Mouse (Mus musculus) MEL (cell line): ENCODE data around the gene Fmnl2. TPM values are rescaled to one million over a fixed set of nuclear protein-coding genes. Genes with fewer than 3 reads are reported as not detected.

Experiments used
- DNase-seq: peaks from one replicate; pipeline ENCODE4 v3.0.0; 2011; ENCODE audit warnings: low read depth, low spot score
- H3K27ac ChIP-seq: 2 replicates; pipeline ENCODE4 v1.5.1; 2012; ENCODE audit warnings: low read depth, mild to moderate bottlenecking, control low read depth, low read length, moderate library complexity; ENCODE audit not compliant: control insufficient read depth
- H3K27me3 ChIP-seq, 2 experiments: fragments of 150-350 bp in 1 of 2; sonication (generic) in 1 of 2; 2 replicates each; pipeline ENCODE4 v1.6.1; 2012; ENCODE audit warnings: low read length in 2 of 2, mild to moderate bottlenecking in 2 of 2, improper control_type of control experiment in 1 of 2, moderate library complexity in 1 of 2; ENCODE audit not compliant: insufficient read depth in 2 of 2, control insufficient read depth in 1 of 2
- H3K36me3 ChIP-seq, 2 experiments: 2 replicates each; pipeline ENCODE4 v1.6.1; 2012 to 2014; ENCODE audit warnings: low read length in 2 of 2, improper control_type of control experiment in 1 of 2, inconsistent platforms in 1 of 2, mild to moderate bottlenecking in 1 of 2; ENCODE audit not compliant: insufficient read depth in 2 of 2, control insufficient read depth in 1 of 2
- H3K4me1 ChIP-seq, 2 experiments: fragments of 150-350 bp in 1 of 2; sonication (generic) in 1 of 2; 2 replicates each; pipeline ENCODE4 v1.6.1; 2012; ENCODE audit warnings: low read length in 2 of 2, improper control_type of control experiment in 1 of 2, mild to moderate bottlenecking in 1 of 2; ENCODE audit not compliant: insufficient read depth in 2 of 2, control insufficient read depth in 1 of 2
- H3K4me3 ChIP-seq, 2 experiments: fragments of 150-350 bp in 1 of 2; sonication (generic) in 1 of 2; 2 replicates each; pipeline ENCODE4 v1.5.1; 2012; ENCODE audit warnings: low read depth in 2 of 2, low read length in 2 of 2, mild to moderate bottlenecking in 2 of 2, moderate library complexity in 2 of 2, control low read depth in 1 of 2, improper control_type of control experiment in 1 of 2; ENCODE audit not compliant: control insufficient read depth in 1 of 2, insufficient read depth in 1 of 2
- H3K79me2 ChIP-seq: 2 replicates; pipeline ENCODE4 v1.6.1; 2012; ENCODE audit warnings: mild to moderate bottlenecking, low read length, moderate library complexity; ENCODE audit not compliant: control insufficient read depth, poor library complexity, insufficient read depth
- H3K9ac ChIP-seq: 2 replicates; pipeline ENCODE4 v1.6.1; 2012; ENCODE audit warnings: low read depth, mild to moderate bottlenecking, control low read depth, low read length, moderate library complexity; ENCODE audit not compliant: control insufficient read depth, poor library complexity, severe bottlenecking
- H3K9me3 ChIP-seq: fragments of 150-350 bp; sonication (generic); replicated peaks from 2 replicates; pipeline ENCODE4 v1.6.1; 2012; ENCODE audit warnings: mild to moderate bottlenecking, low read length, improper control_type of control experiment, moderate library complexity; ENCODE audit not compliant: insufficient read depth
- CHD2 ChIP-seq: IDR thresholded peaks from 2 replicates; pipeline ENCODE4 v1.6.1; 2011; ENCODE audit warnings: low read length, improper control_type of control experiment
- ETS1 ChIP-seq: IDR thresholded peaks from 2 replicates; pipeline ENCODE4 v1.6.1; 2012; ENCODE audit warnings: low read depth, mild to moderate bottlenecking, inconsistent platforms, low read length, improper control_type of control experiment, moderate library complexity
- GABPA ChIP-seq: IDR thresholded peaks from 2 replicates; pipeline ENCODE4 v1.6.1; 2012; ENCODE audit warnings: low read depth, mild to moderate bottlenecking, inconsistent platforms, low read length, improper control_type of control experiment, moderate library complexity
- JUND ChIP-seq: IDR thresholded peaks from 2 replicates; pipeline ENCODE4 v1.6.1; 2011; ENCODE audit warnings: low read depth, mild to moderate bottlenecking, improper control_type of control experiment, low read length
- KAT2A ChIP-seq: conservative IDR thresholded peaks from 2 replicates; pipeline ENCODE4 v1.6.1; 2012; ENCODE audit warnings: low read depth, low read length, improper control_type of control experiment, inconsistent platforms
- MAX ChIP-seq: IDR thresholded peaks from 2 replicates; pipeline ENCODE4 v1.6.1; 2011; ENCODE audit warnings: low read length, improper control_type of control experiment
- MAZ ChIP-seq: IDR thresholded peaks from 2 replicates; pipeline ENCODE4 v1.6.1; 2012; ENCODE audit warnings: low read depth, mild to moderate bottlenecking, inconsistent platforms, low read length, improper control_type of control experiment
- MEF2A ChIP-seq: IDR thresholded peaks from 2 replicates; pipeline ENCODE4 v1.6.1; 2014; ENCODE audit warnings: low read depth, mild to moderate bottlenecking, inconsistent platforms, low read length, improper control_type of control experiment; ENCODE audit not compliant: poor library complexity, insufficient replicate concordance, severe bottlenecking; ENCODE audit errors: extremely low read depth
- MYC ChIP-seq: IDR thresholded peaks from 2 replicates; pipeline ENCODE4 v1.6.1; 2011; ENCODE audit warnings: low read depth, mild to moderate bottlenecking, low read length, improper control_type of control experiment, moderate library complexity
- NELFE ChIP-seq: IDR thresholded peaks from 2 replicates; pipeline ENCODE4 v1.6.1; 2011; ENCODE audit warnings: low read depth, low read length, improper control_type of control experiment
- POLR2AphosphoS5 ChIP-seq: IDR thresholded peaks from 2 replicates; pipeline ENCODE4 v1.6.1; 2012; ENCODE audit warnings: low read depth, borderline replicate concordance, mild to moderate bottlenecking, inconsistent platforms, low read length, moderate library complexity, mixed read lengths
- SIN3A ChIP-seq: IDR thresholded peaks from 2 replicates; pipeline ENCODE4 v1.6.1; 2012; ENCODE audit warnings: low read length, improper control_type of control experiment, inconsistent platforms
- TAL1 ChIP-seq: IDR thresholded peaks from 2 replicates; pipeline ENCODE4 v1.6.1; 2012; ENCODE audit warnings: mild to moderate bottlenecking, inconsistent platforms, low read length, moderate library complexity, mixed read lengths
- USF1 ChIP-seq: IDR thresholded peaks from 2 replicates; pipeline ENCODE4 v1.6.1; 2014; ENCODE audit warnings: low read depth, mild to moderate bottlenecking, inconsistent platforms, low read length, improper control_type of control experiment, moderate library complexity
- ZC3H11A ChIP-seq: IDR thresholded peaks from 2 replicates; pipeline ENCODE4 v1.6.1; 2012; ENCODE audit warnings: low read depth, mild to moderate bottlenecking, inconsistent platforms, low read length, improper control_type of control experiment
- ZMIZ1 ChIP-seq: IDR thresholded peaks from 2 replicates; pipeline ENCODE4 v1.6.1; 2012; ENCODE audit warnings: low read depth, mild to moderate bottlenecking, inconsistent platforms, low read length, improper control_type of control experiment, moderate library complexity
- ZNF384 ChIP-seq: IDR thresholded peaks from 2 replicates; pipeline ENCODE4 v1.6.1; 2012; ENCODE audit warnings: low read depth, mild to moderate bottlenecking, inconsistent platforms, low read length, improper control_type of control experiment
- polyA plus RNA-seq, 2 experiments: library from polyadenylated mRNA; stranded (reverse) in 1 of 2; unstranded in 1 of 2; fragments of >175 nt in 1 of 2; fragments of >200 nt in 1 of 2; gene quantifications; 2 replicates each; pipeline versions ENCODE4 v1.2.1 to v1.2.4; 2012; ENCODE audit warnings: low replicate concordance in 2 of 2, low read depth in 1 of 2; ENCODE audit not compliant: insufficient read length in 2 of 2, insufficient read depth in 1 of 2, missing spikeins in 1 of 2
- total RNA-seq: library from RNA; depleted of rRNA; stranded (reverse); fragments of 300-350 nt; gene quantifications from 2 replicates; pipeline ENCODE4 v1.2.3, GENCODE M21; 2012

Fmnl2 gene
- total and polyA plus RNA-seq, 3 experiments: not detected

DNA sequence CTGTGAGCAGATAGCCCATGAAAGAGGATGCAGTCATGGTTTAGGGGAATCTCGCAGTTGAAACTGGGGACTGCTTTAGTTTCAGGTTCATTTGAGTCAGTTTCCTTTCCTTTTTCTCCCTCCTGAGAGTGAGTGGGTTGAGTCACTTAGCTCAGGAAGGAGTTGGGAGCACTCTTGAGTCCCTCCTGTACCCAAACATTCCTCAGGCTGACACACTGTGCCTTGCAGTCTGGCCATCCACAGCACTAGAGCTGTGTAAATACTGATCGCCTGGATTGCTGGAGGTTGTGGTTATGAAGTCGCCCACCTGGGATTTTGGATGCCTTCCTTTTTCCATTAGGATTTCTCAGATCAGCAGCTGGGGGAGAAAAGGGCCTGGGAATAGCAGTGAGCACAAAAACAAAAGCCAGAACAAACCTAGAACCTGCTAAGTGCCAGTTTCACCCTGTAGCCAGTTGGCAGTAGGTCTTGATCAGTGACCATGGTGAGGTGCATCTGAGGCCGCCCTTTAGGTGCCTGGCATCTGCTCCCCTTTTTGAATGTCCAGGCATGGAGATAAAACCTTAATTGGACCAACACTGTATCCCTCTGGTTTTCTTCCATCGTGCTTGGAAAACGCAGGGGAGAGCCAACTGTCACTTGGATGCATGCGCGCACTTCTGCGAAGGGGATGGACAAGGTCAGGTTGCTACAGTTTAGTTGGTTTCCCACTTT is 4.5 kb downstream of the Fmnl2 start:
- Histone ChIP-seq H3K4me1 (no peaks in the 10 kb centered on the region), H3K4me3 (no peak overlapping the region), H3K36me3 (no peaks in the 10 kb centered on the region), H3K9ac (no peak overlapping the region), H3K27ac (no peak overlapping the region), H3K79me2 (no peaks in the 10 kb centered on the region), H3K27me3 (no peaks in the 10 kb centered on the region), H3K9me3 (no peaks in the 10 kb centered on the region)
- DNase-seq: no peak
- no peak for TF ChIP-seq ZNF384
- TF ChIP-seq NELFE: no peak
- TF ChIP-seq CHD2: no peak
- TF ChIP-seq TAL1: no peak
- TF ChIP-seq JUND: no peak
- no peak for TF ChIP-seq ETS1
- TF ChIP-seq USF1: no peak
- TF ChIP-seq ZC3H11A: no peak
- no peak for TF ChIP-seq POLR2AphosphoS5
- TF ChIP-seq ZMIZ1: no peak
- no peak for TF ChIP-seq GABPA

DNA sequence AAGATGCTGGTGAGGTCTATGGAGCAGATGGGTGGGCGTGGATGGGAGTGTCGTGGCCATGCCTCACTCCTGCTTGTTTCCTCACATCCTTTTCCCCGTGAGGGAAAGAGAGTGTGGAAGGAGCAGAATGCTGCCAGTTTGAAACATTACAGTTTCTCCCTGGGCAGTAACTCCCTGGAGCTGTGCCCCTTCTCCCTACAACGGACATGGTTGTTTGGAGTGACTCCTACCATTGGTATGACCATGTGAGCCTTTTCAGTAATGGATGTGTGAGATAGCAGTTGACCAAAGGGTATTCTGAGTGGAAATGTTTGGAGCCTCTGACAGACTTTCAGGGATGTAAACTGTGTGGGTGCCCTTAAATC is 5.1 kb downstream of the Fmnl2 start:
- no peaks in the 10 kb centered on the region for H3K79me2 ChIP-seq
- no peak for TF ChIP-seq SIN3A
- no peak for TF ChIP-seq MAZ
- no peak for TF ChIP-seq JUND
- TF ChIP-seq MEF2A: no peak
- TF ChIP-seq TAL1: no peak
- TF ChIP-seq MYC: no peak
- no peak for TF ChIP-seq ZMIZ1
- no peak for TF ChIP-seq MAX
- TF ChIP-seq ZC3H11A: no peak
- TF ChIP-seq KAT2A: no peak
- H3K27me3 ChIP-seq: no peaks in the 10 kb centered on the region
- no peaks in the 10 kb centered on the region for H3K36me3 ChIP-seq
- DNase-seq: no peak
- no peak overlapping the region for H3K27ac ChIP-seq
- H3K9me3 ChIP-seq: no peaks in the 10 kb centered on the region
- H3K4me1 ChIP-seq: no peaks in the 10 kb centered on the region
- H3K9ac ChIP-seq: no peak overlapping the region
- no peak overlapping the region for H3K4me3 ChIP-seq
